Mouse (Mus musculus) adrenal gland, adult 2 months (tissue): ENCODE measurements around the gene Atic. TPM values are rescaled to one million over a fixed set of nuclear protein-coding genes. Genes with fewer than 3 reads are reported as not detected.

Experiments
- DNase-seq: peaks from one replicate; pipeline ENCODE4 v3.0.0; 2021
- long read RNA-seq: library from polyadenylated mRNA; stranded (forward); transcript quantifications from one replicate; pipeline ENCODE4 v2.0.0, GENCODE M21; 2021
- polyA plus RNA-seq: library from polyadenylated mRNA; depleted of rRNA; stranded (reverse); fragments of >200 nt; gene quantifications from 2 replicates; pipeline ENCODE4 v1.2.3, GENCODE M21; 2012; rRNA removed
- total RNA-seq, 2 experiments: library from RNA; stranded (reverse); gene quantifications; 2 replicates each; pipeline ENCODE4 v1.2.3; 2021

Atic gene
- total RNA-seq (10 to 100 TPM; 51.5 to 70.9 TPM), polyA plus RNA-seq (19.3 and 26.3 TPM in 2 replicates)
- long read RNA-seq, transcript Atic-201 (16 exons, 2,845 nt): major isoform, 52 of 59 reads
- long read RNA-seq, partial matches to known transcripts: 6 of 59 reads
- long read RNA-seq, other reads (novel, unspliced or antisense): 0 of 59 reads

GRCm38 (mm10) chr1:71556688-71557612 lies at the start of gene Atic:
Atic (plus strand) TSS chr1:71557150.
- DNase-seq: peak; percentile 96

GRCm38 (mm10) chr1:71507251-71507650 lies 49.7 kb upstream of the Atic start:
- peak; percentile 6 for DNase-seq

GRCm38 (mm10) chr1:71515041-71515440 lies 41.9 kb upstream of the Atic start:
- no peak for DNase-seq

- DNase-seq: no peak
Observed at GRCm38 (mm10) chr1:71528808-71529648, 27.9 kb upstream of the Atic start.

- DNase-seq: no peak
Observed at GRCm38 (mm10) chr1:71530779-71531178, 26.2 kb upstream of the Atic start.

GRCm38 (mm10) chr1:71531653-71532052 lies 25.3 kb upstream of the Atic start:
- DNase-seq: peak; percentile 84

GRCm38 (mm10) chr1:71539641-71540040 lies 17.3 kb upstream of the Atic start:
- DNase-seq: no peak

GRCm38 (mm10) chr1:71540437-71540836 lies 16.5 kb upstream of the Atic start:
- no peak for DNase-seq

GRCm38 (mm10) chr1:71550626-71551195 lies 6.2 kb upstream of the Atic start:
- DNase-seq: no peak

GRCm38 (mm10) chr1:71560626-71561025 lies 3.7 kb downstream of the Atic start:
- DNase-seq: no peak

- no peak for DNase-seq
Observed at GRCm38 (mm10) chr1:71564291-71564690, 7.3 kb downstream of the Atic start.

GRCm38 (mm10) chr1:71567884-71568605 lies 11.1 kb downstream of the Atic start:
- no peak for DNase-seq

GRCm38 (mm10) chr1:71570116-71570515 lies 13.2 kb downstream of the Atic start:
- no peak for DNase-seq

GRCm38 (mm10) chr1:71575987-71576386 lies 19.0 kb downstream of the Atic start:
- DNase-seq: peak; percentile 52

- DNase-seq: no peak
Observed at GRCm38 (mm10) chr1:71576837-71577236, 19.9 kb downstream of the Atic start.

GRCm38 (mm10) chr1:71579526-71579925 lies 22.6 kb downstream of the Atic start:
- peak; percentile 73 for DNase-seq

- DNase-seq: no peak
Observed at GRCm38 (mm10) chr1:71580408-71580807, 23.5 kb downstream of the Atic start.

GRCm38 (mm10) chr1:71583302-71583701 lies 26.4 kb downstream of the Atic start:
- DNase-seq: no peak

GRCm38 (mm10) chr1:71583900-71584299 lies 26.9 kb downstream of the Atic start:
- DNase-seq: no peak

- DNase-seq: no peak
Observed at GRCm38 (mm10) chr1:71586658-71587057, 29.7 kb downstream of the Atic start.

- no peak for DNase-seq
Observed at GRCm38 (mm10) chr1:71590038-71590437, 33.1 kb downstream of the Atic start.
